Mouse (Mus musculus) myocyte (in vitro differentiated cells): Measurements from ENCODE around the gene Slc37a1. TPM values are rescaled to one million over a fixed set of nuclear protein-coding genes. Genes with fewer than 3 reads are reported as not detected.

ENCODE experiments used
- H3K27me3 ChIP-seq: one replicate; pipeline ENCODE4 v1.6.1; 2011; ENCODE audit not compliant: control insufficient read depth, insufficient read depth, insufficient read length
- H3K36me3 ChIP-seq: one replicate; pipeline ENCODE4 v1.6.1; 2011; ENCODE audit not compliant: control insufficient read depth, insufficient read depth
- H3K4me2 ChIP-seq: one replicate; pipeline ENCODE4 v1.6.1; 2011; ENCODE audit warnings: low read depth, control low read depth
- H3K4me3 ChIP-seq: one replicate; pipeline ENCODE4 v1.5.1; 2011; ENCODE audit warnings: mild to moderate bottlenecking, control low read depth, moderate library complexity
- H3K79me2 ChIP-seq: one replicate; pipeline ENCODE4 v1.6.1; 2011; ENCODE audit not compliant: control insufficient read depth, insufficient read depth
- H3ac ChIP-seq: one replicate; pipeline ENCODE4 v1.6.1; 2011; ENCODE audit not compliant: control insufficient read depth, insufficient read length
- CEBPB ChIP-seq: IDR thresholded peaks from 2 replicates; pipeline ENCODE4 v1.6.1; 2011; ENCODE audit warnings: mild to moderate bottlenecking, moderate library complexity; ENCODE audit not compliant: poor library complexity, insufficient read depth, severe bottlenecking
- E2F4 ChIP-seq: IDR thresholded peaks from one replicate; pipeline ENCODE4 v1.6.1; 2011; ENCODE audit warnings: mild to moderate bottlenecking, control low read depth, moderate library complexity; ENCODE audit not compliant: insufficient read depth
- MAX ChIP-seq: IDR thresholded peaks from one replicate; pipeline ENCODE4 v1.6.1; 2011; ENCODE audit warnings: low read depth, mild to moderate bottlenecking, control low read depth
- MYOD1 ChIP-seq, 3 experiments: IDR thresholded peaks; one replicate each; pipeline ENCODE4 v1.6.1; 2011; ENCODE audit warnings: control low read depth in 2 of 3, low read depth in 2 of 3, mild to moderate bottlenecking in 2 of 3, moderate library complexity in 1 of 3; ENCODE audit not compliant: insufficient read length in 2 of 3, control insufficient read depth in 1 of 3
- MYOG ChIP-seq, 3 experiments: IDR thresholded peaks; one replicate each; pipeline ENCODE4 v1.6.1; 2011; ENCODE audit warnings: control low read depth in 2 of 3, low read depth in 2 of 3, mild to moderate bottlenecking in 2 of 3; ENCODE audit not compliant: insufficient read length in 2 of 3, control insufficient read depth in 1 of 3, insufficient read depth in 1 of 3
- POLR2A ChIP-seq: IDR thresholded peaks from one replicate; pipeline ENCODE4 v1.6.1; 2011; ENCODE audit warnings: low read depth, mild to moderate bottlenecking, control low read depth, moderate library complexity; ENCODE audit not compliant: insufficient read length
- POLR2AphosphoS2 ChIP-seq: IDR thresholded peaks from one replicate; pipeline ENCODE4 v1.6.1; 2011; ENCODE audit warnings: low read depth, control low read depth; ENCODE audit not compliant: insufficient read length
- REST ChIP-seq: IDR thresholded peaks from one replicate; pipeline ENCODE4 v1.6.1; 2011; ENCODE audit warnings: mild to moderate bottlenecking, control low read depth, moderate library complexity; ENCODE audit not compliant: insufficient read depth, insufficient read length
- SRF ChIP-seq: IDR thresholded peaks from one replicate; pipeline ENCODE4 v1.6.1; 2011; ENCODE audit warnings: low read depth; ENCODE audit not compliant: control insufficient read depth, insufficient read length
- TCF12 ChIP-seq: IDR thresholded peaks from one replicate; pipeline ENCODE4 v1.6.1; 2011; ENCODE audit warnings: mild to moderate bottlenecking, control low read depth; ENCODE audit not compliant: poor library complexity, insufficient read depth, severe bottlenecking
- TCF3 ChIP-seq: IDR thresholded peaks from one replicate; pipeline ENCODE4 v1.6.1; 2011; ENCODE audit warnings: low read depth, control low read depth; ENCODE audit not compliant: insufficient read length
- USF1 ChIP-seq: IDR thresholded peaks from one replicate; pipeline ENCODE4 v1.6.1; 2011; ENCODE audit warnings: low read depth, mild to moderate bottlenecking, control low read depth, moderate library complexity
- polyA plus RNA-seq: library from polyadenylated mRNA; unstranded; fragments of >200 nt; fragmentation: generic; extraction: Trizol; gene quantifications from one replicate; pipeline ENCODE4 v1.2.1, GENCODE M21; 2012; ENCODE audit warnings: missing spikeins

The Slc37a1 gene
- polyA plus RNA-seq, 1 experiment, result 0.12 TPM

GRCm38 (mm10) chr17:31285867-31286266, 725 bp upstream of the Slc37a1 start:
- no peak for TF ChIP-seq CEBPB
- no peak for TF ChIP-seq POLR2AphosphoS2
- no peak for TF ChIP-seq TCF3
- no peak for TF ChIP-seq TCF12
- no peak for TF ChIP-seq MYOG (IDR thresholded peaks at IDR 0.05; ENCODE audit: control insufficient read depth in 1 of 3, insufficient read depth in 1 of 3, insufficient read length in 2 of 3, low read depth in 2 of 3)
- no peak for TF ChIP-seq REST
- TF ChIP-seq MYOD1 (IDR thresholded peaks at IDR 0.05; ENCODE audit: control insufficient read depth in 1 of 3, insufficient read length in 2 of 3, low read depth in 2 of 3), result no peak
- no peak for TF ChIP-seq E2F4
- TF ChIP-seq POLR2A, result no peak
- no peak for TF ChIP-seq SRF
- no peak for TF ChIP-seq MAX
- no peak for TF ChIP-seq USF1
- Histone ChIP-seq H3K79me2 (no peaks in the 10 kb centered on the region), H3ac (no peak overlapping the region), H3K4me2 (no peak overlapping the region), H3K36me3 (no peaks in the 10 kb centered on the region), H3K4me3 (no peak overlapping the region), H3K27me3 (no peaks in the 10 kb centered on the region)

- no peaks in the 10 kb centered on the region for H3K27me3 ChIP-seq
- H3K4me2 ChIP-seq, result no peak overlapping the region
- no peak for TF ChIP-seq POLR2A
- no peak for TF ChIP-seq TCF3
- TF ChIP-seq CEBPB, result no peak
- no peak for TF ChIP-seq MYOG (IDR thresholded peaks at IDR 0.05; ENCODE audit: control insufficient read depth in 1 of 3, insufficient read depth in 1 of 3, insufficient read length in 2 of 3, low read depth in 2 of 3)
- TF ChIP-seq USF1, result no peak
- TF ChIP-seq E2F4, result no peak
- no peak for TF ChIP-seq SRF
- no peak for TF ChIP-seq REST
- TF ChIP-seq POLR2AphosphoS2, result no peak
- TF ChIP-seq MAX, result no peak
- no peak for TF ChIP-seq MYOD1 (IDR thresholded peaks at IDR 0.05; ENCODE audit: control insufficient read depth in 1 of 3, insufficient read length in 2 of 3, low read depth in 2 of 3)
- H3ac ChIP-seq, result no peak overlapping the region
- no peaks in the 10 kb centered on the region for H3K36me3 ChIP-seq
- no peak overlapping the region for H3K4me3 ChIP-seq
- H3K79me2 ChIP-seq, result no peaks in the 10 kb centered on the region
Measured at GRCm38 (mm10) chr17:31287216-31287615, 624 bp downstream of the Slc37a1 start.

- Histone ChIP-seq H3K4me3 (no peak overlapping the region), H3K27me3 (no peaks in the 10 kb centered on the region), H3K36me3 (no peaks in the 10 kb centered on the region), H3ac (no peak overlapping the region), H3K79me2 (no peaks in the 10 kb centered on the region), H3K4me2 (no peak overlapping the region)
- TF ChIP-seq REST (no peak), E2F4 (no peak), CEBPB (no peak), MAX (no peak), POLR2A (no peak), MYOD1 (IDR thresholded peaks at IDR 0.05; ENCODE audit: control insufficient read depth in 1 of 3, insufficient read length in 2 of 3, low read depth in 2 of 3) (no peak), USF1 (no peak), TCF3 (no peak), MYOG (IDR thresholded peaks at IDR 0.05; ENCODE audit: control insufficient read depth in 1 of 3, insufficient read depth in 1 of 3, insufficient read length in 2 of 3, low read depth in 2 of 3) (no peak), POLR2AphosphoS2 (no peak), TCF12 (no peak)
Measured at GRCm38 (mm10) chr17:31288999-31289726, 2.6 kb downstream of the Slc37a1 start.

- Histone ChIP-seq H3K36me3 (no peaks in the 10 kb centered on the region), H3K27me3 (no peaks in the 10 kb centered on the region)
Measured at GRCm38 (mm10) chr17:31290311-31290710, 3.7 kb downstream of the Slc37a1 start.

More at GRCm38 (mm10) chr17:31290311-31290710, 3.7 kb downstream of the Slc37a1 start:
- TF ChIP-seq MYOD1 (IDR thresholded peaks at IDR 0.05; ENCODE audit: control insufficient read depth in 1 of 3, insufficient read length in 2 of 3, low read depth in 2 of 3) (no peak), SRF (no peak), TCF12 (no peak), REST (no peak), POLR2A (no peak), MYOG (IDR thresholded peaks at IDR 0.05; ENCODE audit: control insufficient read depth in 1 of 3, insufficient read depth in 1 of 3, insufficient read length in 2 of 3, low read depth in 2 of 3) (no peak), TCF3 (no peak), CEBPB (no peak), POLR2AphosphoS2 (no peak), E2F4 (no peak), MAX (no peak), USF1 (no peak)
- Histone ChIP-seq H3K4me2 (no peak overlapping the region), H3ac (no peak overlapping the region), H3K79me2 (no peaks in the 10 kb centered on the region), H3K4me3 (no peak overlapping the region)
